Mouse (Mus musculus) megakaryocyte, embryonic 14.5 days (primary cell): ENCODE measurements at regions not wholly inside any gene's neighbourhood (a gene's known extent, or its start where the extent isn't known, plus 50 kb on each side); places are given as distances from the start of the nearest gene placed in this dataset.

Source experiments
- FLI1 ChIP-seq: IDR thresholded peaks from 2 replicates; pipeline ENCODE4 v1.6.1; 2012; ENCODE audit warnings: low read length, inconsistent platforms, mixed read lengths
- GATA1 ChIP-seq: IDR thresholded peaks from 3 replicates; pipeline ENCODE4 v1.6.1; 2012; ENCODE audit warnings: mixed read lengths, low read length, inconsistent platforms, borderline replicate concordance

DNA sequence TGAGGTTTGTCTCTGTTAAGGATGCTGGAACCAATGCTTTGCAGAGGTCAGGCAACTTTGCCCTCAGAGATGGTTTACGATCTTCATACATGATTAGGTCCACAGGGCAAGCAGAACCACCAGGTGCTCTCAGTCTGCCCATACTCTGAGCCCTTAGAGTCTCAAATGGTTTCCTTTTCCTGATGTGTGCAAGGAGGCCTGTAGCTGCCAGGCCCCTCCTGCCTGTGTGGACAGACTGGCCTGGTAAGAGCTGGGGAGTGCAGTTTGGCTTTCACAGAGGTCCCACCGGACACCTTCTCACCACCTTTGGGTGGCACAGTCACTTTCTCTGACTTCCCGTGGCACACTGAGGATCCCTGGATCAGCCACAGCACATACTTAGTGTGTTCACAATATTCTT lies 186.6 kb upstream of the Spdye4c start:
- TF ChIP-seq GATA1 (no peak), FLI1 (no peak)
